Mouse (Mus musculus) embryonic fibroblast, embryonic 13.5 days (primary cell): Measurements from ENCODE around the gene Pipox. TPM values are rescaled to one million over a fixed set of nuclear protein-coding genes. Genes with fewer than 3 reads are reported as not detected.

Source experiments
- H3K27ac ChIP-seq: 2 replicates; pipeline ENCODE4 v1.5.1; 2012; ENCODE audit warnings: low read length, control low read depth, inconsistent platforms; ENCODE audit not compliant: insufficient read depth
- H3K4me1 ChIP-seq: 2 replicates; pipeline ENCODE4 v1.6.1; 2011; ENCODE audit warnings: low read length; ENCODE audit not compliant: control insufficient read depth, insufficient read depth
- H3K4me3 ChIP-seq: 2 replicates; pipeline ENCODE4 v1.5.1; 2011; ENCODE audit warnings: mild to moderate bottlenecking, control low read depth, low read length; ENCODE audit not compliant: insufficient read depth
- CTCF ChIP-seq: IDR thresholded peaks from 2 replicates; pipeline ENCODE4 v1.5.1; 2011; ENCODE audit warnings: mild to moderate bottlenecking, control low read depth, low read length, moderate library complexity, borderline replicate concordance; ENCODE audit not compliant: insufficient read depth
- POLR2A ChIP-seq: IDR thresholded peaks from 2 replicates; pipeline ENCODE4 v1.6.1; 2011; ENCODE audit warnings: low read depth, mild to moderate bottlenecking, control low read depth, low read length, moderate library complexity
- polyA plus RNA-seq: library from polyadenylated mRNA; stranded (reverse); fragments of >200 nt; gene quantifications from 2 replicates; pipeline ENCODE4 v1.2.4, GENCODE M21; 2011; ENCODE audit warnings: low read depth; ENCODE audit not compliant: missing spikeins, insufficient read length

The Pipox gene
- polyA plus RNA-seq, 1 experiment: not detected

- no peak for TF ChIP-seq POLR2A
- TF ChIP-seq CTCF: no peak
- H3K4me1 ChIP-seq: no peaks in the 10 kb centered on the region
- H3K27ac ChIP-seq: no peak overlapping the region
- H3K4me3 ChIP-seq: no peak overlapping the region
Measured at GRCm38 (mm10) chr11:77908468-77908867, 14.6 kb upstream of the Pipox start.

- Histone ChIP-seq H3K27ac (no peak overlapping the region), H3K4me3 (no peak overlapping the region), H3K4me1 (no peaks in the 10 kb centered on the region)
- no peak for TF ChIP-seq POLR2A
- TF ChIP-seq CTCF: no peak
Measured at GRCm38 (mm10) chr11:77906747-77907174, 12.9 kb upstream of the Pipox start.

GRCm38 (mm10) chr11:77906097-77906687 is 12.3 kb upstream of the Pipox start:
- Histone ChIP-seq H3K4me3 (no peak overlapping the region), H3K27ac (no peak overlapping the region), H3K4me1 (no peaks in the 10 kb centered on the region)
- TF ChIP-seq CTCF (no peak), POLR2A (no peak)

- H3K27ac ChIP-seq: no peak overlapping the region
- no peak overlapping the region for H3K4me3 ChIP-seq
- H3K4me1 ChIP-seq: no peaks in the 10 kb centered on the region
- no peak for TF ChIP-seq CTCF
- no peak for TF ChIP-seq POLR2A
Measured at GRCm38 (mm10) chr11:77904707-77905106, 10.8 kb upstream of the Pipox start.

- no peaks in the 10 kb centered on the region for H3K4me1 ChIP-seq
- no peak overlapping the region for H3K27ac ChIP-seq
- TF ChIP-seq POLR2A (no peak), CTCF (no peak)
- H3K4me3 ChIP-seq: no peak overlapping the region
Measured at GRCm38 (mm10) chr11:77903761-77904160, 9.9 kb upstream of the Pipox start.

- no peak overlapping the region for H3K27ac ChIP-seq
- no peak overlapping the region for H3K4me3 ChIP-seq
- H3K4me1 ChIP-seq: no peaks in the 10 kb centered on the region
- no peak for TF ChIP-seq POLR2A
- TF ChIP-seq CTCF: no peak
Measured at GRCm38 (mm10) chr11:77901775-77902355, 8.0 kb upstream of the Pipox start.

- Histone ChIP-seq H3K4me3 (no peak overlapping the region), H3K27ac (no peak overlapping the region), H3K4me1 (no peaks in the 10 kb centered on the region)
- TF ChIP-seq CTCF: no peak
- TF ChIP-seq POLR2A: no peak
Measured at GRCm38 (mm10) chr11:77901366-77901765, 7.5 kb upstream of the Pipox start.

GRCm38 (mm10) chr11:77900696-77901095 is 6.8 kb upstream of the Pipox start:
- Histone ChIP-seq H3K27ac (no peak overlapping the region), H3K4me1 (no peaks in the 10 kb centered on the region), H3K4me3 (no peak overlapping the region)
- TF ChIP-seq POLR2A (no peak), CTCF (no peak)

GRCm38 (mm10) chr11:77900187-77900586 is 6.3 kb upstream of the Pipox start:
- Histone ChIP-seq H3K4me1 (no peaks in the 10 kb centered on the region), H3K27ac (no peak overlapping the region), H3K4me3 (no peak overlapping the region)
- TF ChIP-seq POLR2A (no peak), CTCF (no peak)
